In the genomic region with DNA sequence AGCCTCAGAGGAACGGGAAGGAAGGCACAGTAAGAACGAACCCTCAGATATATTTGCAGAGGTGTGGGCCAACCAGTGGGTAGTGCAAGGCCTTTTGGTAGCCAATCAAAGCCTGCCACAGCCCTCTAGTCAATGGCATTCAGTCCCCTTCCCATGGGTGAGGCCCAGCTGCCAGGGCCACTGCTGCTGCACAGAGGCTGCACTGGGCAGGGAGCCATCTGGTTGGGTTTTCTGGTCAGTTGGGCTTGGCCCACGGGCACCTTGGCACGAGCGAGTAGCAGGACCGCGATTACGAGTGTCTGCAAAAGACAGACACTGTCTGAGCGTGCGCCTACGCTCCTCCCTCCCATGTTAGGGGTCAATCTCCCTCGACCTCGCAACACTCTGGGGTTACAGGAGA, we compare ENCODE assay signal across 10 mouse cellular contexts. TPM values are rescaled to one million over a fixed set of nuclear protein-coding genes. Genes with fewer than 3 reads are reported as not detected.
DNase-seq lines count a peak whose midpoint lies in the region.
"Had no signal": no experiment of that assay in that cellular context is flagged by ENCODE, and none has a peak within 500 bp of the region (broad histone marks: within the 10 kb centered on the region; RNA-seq: fewer than 3 reads in every experiment).

No protein-coding gene starts in this region.

- DNase-seq in adrenal gland, adult 2 months, result peak; percentile 71
- no peak for DNase-seq in adrenal gland, adult 8-10 months
- DNase-seq in layer of hippocampus, adult 11-12 months (ENCODE audit: low spot score), result peak; percentile 36
- no peak for DNase-seq in layer of hippocampus, adult 9-10 months (ENCODE audit: low spot score)
- DNase-seq in gastrocnemius, postnatal 14 days, result peak; percentile 84
- peak; percentile 84 to 91 for DNase-seq in kidney, postnatal 36 days
- no peak for DNase-seq in thymus, postnatal 4 days
- DNase-seq in embryo, embryonic 11 days, result no peak
- DNase-seq: liver; spleen, adult 18-20 months had no signal

- intact Hi-C loops in gastrocnemius, postnatal 14 days (cut with DNase I; ENCODE audit: low total_unique reads), result no loop called here

RNA-seq across cellular contexts. Expression of gene Trnau1ap, which starts 9.6 kb away (rescaled TPM):
- 10 to 100 TPM; 31.6 to 36.4 TPM for total RNA-seq in adrenal gland, adult 2 months (2021)
- polyA plus RNA-seq in adrenal gland, adult 2 months (2012; rRNA removed), result 14.9 and 16.5 TPM in 2 replicates
- 10 to 100 TPM; 29.4 to 44.1 (median 41.8) TPM for total RNA-seq in adrenal gland, adult 8-10 months (2022)
- 10 to 100 TPM; 12.9 to 13.9 TPM for total RNA-seq in gastrocnemius, postnatal 14 days (2021)

RNA-seq across cellular contexts. Expression of gene Rcc1, which starts 14.5 kb away (rescaled TPM):
- 10 to 100 TPM; 12.4 to 16.9 TPM for total RNA-seq in adrenal gland, adult 2 months (2021)
- polyA plus RNA-seq in adrenal gland, adult 2 months (2012; rRNA removed), result 4.3 TPM in 2 replicates
- total RNA-seq in adrenal gland, adult 8-10 months (2022), result 10 to 100 TPM; 12.7 to 18.0 (median 15.7) TPM
- total RNA-seq in gastrocnemius, postnatal 14 days (2021), result 1 to 10 TPM; 7.5 to 9.1 TPM

RNA-seq across cellular contexts. Expression of gene Rab42, which starts 35.8 kb away (rescaled TPM):
- total RNA-seq in adrenal gland, adult 2 months (2021), result 1 to 10 TPM; 1.4 to 3.0 TPM
- 3.2 and 3.3 TPM in 2 replicates for polyA plus RNA-seq in adrenal gland, adult 2 months (2012; rRNA removed)
- total RNA-seq in adrenal gland, adult 8-10 months (2022), result 1 to 10 TPM; 2.6 to 5.1 (median 3.9) TPM
- under 1 TPM in 1 of 2 experiments, not detected in 1; 0.94 TPM for total RNA-seq in gastrocnemius, postnatal 14 days (2021)

Comparison
In these comparisons a context has a peak if more than half of its experiments do, and no peak if none do; other contexts are left out.
1. DNase-seq: peak in adrenal gland, adult 2 months (single experiment), layer of hippocampus, adult 11-12 months (single experiment), gastrocnemius, postnatal 14 days (single experiment) and kidney, postnatal 36 days (2 of 2); none in adrenal gland, adult 8-10 months (single experiment), layer of hippocampus, adult 9-10 months (single experiment), thymus, postnatal 4 days (single experiment) and embryo, embryonic 11 days (single experiment).